In genomic region chr7:101696931-101697723, GRCm38 (mm10) we compare ENCODE assay signal across 13 mouse cellular contexts. TPM values are rescaled to one million over a fixed set of nuclear protein-coding genes. Genes with fewer than 3 reads are reported as not detected.
DNase-seq lines count a peak whose midpoint lies in the region; ATAC-seq and TF ChIP-seq lines count a peak whose summit lies in the region.
"Had no signal": no experiment of that assay in that cellular context is flagged by ENCODE, and none has a peak within 500 bp of the region (broad histone marks: within the 10 kb centered on the region; RNA-seq: fewer than 3 reads in every experiment).

No protein-coding gene starts in this region.

- no peak overlapping the region for H3K4me3 ChIP-seq in midbrain, embryonic 14.5 days (replicated peaks; ENCODE audit: low read depth, low read length)
- no peak overlapping the region for H3K4me3 ChIP-seq in midbrain, embryonic 11.5 days (ENCODE audit: low read depth, low read length)
- no peak overlapping the region for H3K4me3 ChIP-seq in hindbrain, postnatal 0 days (ENCODE audit: low read length)
- no peak overlapping the region for H3K4me3 ChIP-seq in neural tube, embryonic 14.5 days (ENCODE audit: low read depth, low read length)

- 53% methylated on average over 10 of the region's 10 CpGs for WGBS in midbrain, embryonic 14.5 days
- WGBS in midbrain, embryonic 11.5 days = 85% methylated on average over 10 of the region's 10 CpGs
- 34% methylated on average over 10 of the region's 10 CpGs for WGBS in hindbrain, postnatal 0 days
- 77% methylated on average over 10 of the region's 10 CpGs for WGBS in neural tube, embryonic 14.5 days

- TF ChIP-seq CTCF in hindbrain, postnatal 0 days (IDR thresholded peaks at IDR 0.05; ENCODE audit: low read depth) = no peak

- no peaks in the 10 kb centered on the region for H3K27me3 ChIP-seq in midbrain, embryonic 14.5 days (ENCODE audit: control insufficient read depth, insufficient read depth, low read length)
- no peaks in the 10 kb centered on the region for H3K27me3 ChIP-seq in midbrain, embryonic 11.5 days (ENCODE audit: control insufficient read depth, insufficient read depth, low read length)
- H3K27me3 ChIP-seq in hindbrain, postnatal 0 days (ENCODE audit: insufficient read depth, low read length) = no peaks in the 10 kb centered on the region
- H3K27me3 ChIP-seq in neural tube, embryonic 14.5 days (ENCODE audit: control insufficient read depth, insufficient read depth, low read length) = no peaks in the 10 kb centered on the region
- H3K27me3 ChIP-seq: Patski had no signal

- peak; percentile 84 to 89 for DNase-seq in cerebellum, postnatal 10 days
- DNase-seq in cerebellum, adult 9-10 months = no peak
- peak; percentile 54 for DNase-seq in midbrain, embryonic 14.5 days
- DNase-seq in midbrain, embryonic 11.5 days (ENCODE audit: low spot score, missing footprints) = no peak
- DNase-seq in hindbrain, postnatal 0 days (ENCODE audit: low spot score) = peak; percentile 63
- no peak for DNase-seq in ovary, postnatal 10 days (ENCODE audit: low spot score)
- no peak for DNase-seq in layer of hippocampus, adult 18-20 months (ENCODE audit: low spot score in 2 of 2)
- DNase-seq: kidney, postnatal 25 days; spleen, adult 18-20 months; thymus, adult 2 months had no signal

- no peak overlapping the region for H3K27ac ChIP-seq in midbrain, embryonic 14.5 days (replicated peaks; ENCODE audit: low read depth, low read length)
- no peak overlapping the region for H3K27ac ChIP-seq in midbrain, embryonic 11.5 days (ENCODE audit: low read depth, low read length)
- no peak overlapping the region for H3K27ac ChIP-seq in hindbrain, postnatal 0 days
- no peak overlapping the region for H3K27ac ChIP-seq in neural tube, embryonic 14.5 days (ENCODE audit: low read depth, low read length)

- no peak; the same call in 1 of the 2 replicates for ATAC-seq in midbrain, embryonic 14.5 days (ENCODE audit: low FRiP score, low TSS enrichment)
- no peak for ATAC-seq in midbrain, embryonic 11.5 days (ENCODE audit: low FRiP score)
- ATAC-seq in hindbrain, postnatal 0 days = peak; percentile 49
- ATAC-seq in neural tube, embryonic 14.5 days (ENCODE audit: low read depth) = peak; percentile 54; the same call in 1 of the 2 replicates
- ATAC-seq: Patski had no signal

- no peak overlapping the region for H3K9ac ChIP-seq in midbrain, embryonic 14.5 days (replicated peaks; ENCODE audit: low read length)
- no peak overlapping the region for H3K9ac ChIP-seq in midbrain, embryonic 11.5 days (ENCODE audit: low read length)
- H3K9ac ChIP-seq in hindbrain, postnatal 0 days (replicated peaks; ENCODE audit: low read length) = no peak overlapping the region
- no peak overlapping the region for H3K9ac ChIP-seq in neural tube, embryonic 14.5 days (replicated peaks; ENCODE audit: low read depth, low read length)

- H3K4me1 ChIP-seq in midbrain, embryonic 14.5 days (ENCODE audit: control insufficient read depth, insufficient read depth, low read length) = peaks cover 8% of the 10 kb centered on the region; the same call in 1 of the 2 replicates
- H3K4me1 ChIP-seq in midbrain, embryonic 11.5 days (ENCODE audit: control insufficient read depth, insufficient read depth, low read length) = no peaks in the 10 kb centered on the region
- H3K4me1 ChIP-seq in hindbrain, postnatal 0 days (ENCODE audit: insufficient read depth, low read length) = 0 out of 2 replicates have a peak, but pooled peaks cover 6% of the 10 kb centered on the region
- H3K4me1 ChIP-seq in neural tube, embryonic 14.5 days (ENCODE audit: control insufficient read depth, insufficient read depth, low read length) = 0 out of 2 replicates have a peak, but pooled peaks cover 3% of the 10 kb centered on the region

- H3K36me3 ChIP-seq in midbrain, embryonic 14.5 days (ENCODE audit: control insufficient read depth, insufficient read depth, low read length) = no peaks in the 10 kb centered on the region
- H3K36me3 ChIP-seq in midbrain, embryonic 11.5 days (ENCODE audit: control insufficient read depth, insufficient read depth, low read length) = no peaks in the 10 kb centered on the region
- no peaks in the 10 kb centered on the region for H3K36me3 ChIP-seq in hindbrain, postnatal 0 days (ENCODE audit: insufficient read depth, low read length)
- H3K36me3 ChIP-seq in neural tube, embryonic 14.5 days (ENCODE audit: control insufficient read depth, insufficient read depth, low read length) = no peaks in the 10 kb centered on the region

- no peaks in the 10 kb centered on the region for H3K9me3 ChIP-seq in midbrain, embryonic 14.5 days (ENCODE audit: control insufficient read depth, low read length)
- no peaks in the 10 kb centered on the region for H3K9me3 ChIP-seq in midbrain, embryonic 11.5 days (ENCODE audit: control insufficient read depth, low read length)
- no peaks in the 10 kb centered on the region for H3K9me3 ChIP-seq in hindbrain, postnatal 0 days (ENCODE audit: low read length)
- no peaks in the 10 kb centered on the region for H3K9me3 ChIP-seq in neural tube, embryonic 14.5 days (ENCODE audit: control insufficient read depth, low read length)

- no peak overlapping the region for H3K4me2 ChIP-seq in midbrain, embryonic 14.5 days (ENCODE audit: low read length)
- no peak overlapping the region for H3K4me2 ChIP-seq in midbrain, embryonic 11.5 days
- H3K4me2 ChIP-seq in hindbrain, postnatal 0 days (ENCODE audit: low read depth, low read length) = no peak overlapping the region
- no peak overlapping the region for H3K4me2 ChIP-seq in neural tube, embryonic 14.5 days (ENCODE audit: low read depth, low read length)
- H3K4me2 ChIP-seq: heart, embryonic 11.5 days had no signal

RNA-seq across cellular contexts. Expression of gene Clpb, which starts 33.7 kb away (rescaled TPM):
- 32.0 and 38.5 TPM in 2 replicates for polyA plus RNA-seq in midbrain, embryonic 14.5 days (2014; fragmentation: Nextera tagmentation; extraction: Ambion mirVana)
- polyA plus RNA-seq in midbrain, embryonic 11.5 days (2014; fragmentation: Nextera tagmentation; extraction: Ambion mirVana) = 33.6 and 38.8 TPM in 2 replicates
- total RNA-seq in hindbrain, postnatal 0 days (2014; rRNA removed) = 42.8 and 67.4 TPM in 2 replicates
- 36.5 and 36.6 TPM in 2 replicates for polyA plus RNA-seq in hindbrain, postnatal 0 days (2015; fragmentation: Nextera tagmentation; extraction: Ambion mirVana)
- polyA plus RNA-seq in neural tube, embryonic 14.5 days (2014; fragmentation: Nextera tagmentation; extraction: Ambion mirVana) = 36.1 and 37.5 TPM in 2 replicates
- 10 to 100 TPM; 59.2 to 60.1 TPM for total RNA-seq in layer of hippocampus, adult 18-20 months (2021)

Comparison
In these comparisons a context has a peak if more than half of its experiments do, and no peak if none do; other contexts are left out.
1. DNase-seq: peak in cerebellum, postnatal 10 days (2 of 2), midbrain, embryonic 14.5 days (single experiment) and hindbrain, postnatal 0 days (single experiment); none in cerebellum, adult 9-10 months (single experiment), midbrain, embryonic 11.5 days (single experiment), ovary, postnatal 10 days (single experiment) and layer of hippocampus, adult 18-20 months (0 of 2).
2. ATAC-seq: peak in hindbrain, postnatal 0 days (single experiment) and neural tube, embryonic 14.5 days (single experiment); none in midbrain, embryonic 14.5 days (single experiment) and midbrain, embryonic 11.5 days (single experiment).